Mouse (Mus musculus) spleen, adult 2 months (tissue): ENCODE data around the gene Fsd2. TPM values are rescaled to one million over a fixed set of nuclear protein-coding genes. Genes with fewer than 3 reads are reported as not detected.

Source experiments
- DNase-seq, 2 experiments: peaks; one replicate each; pipeline versions ENCODE4 v3.0.0 to v3.0.0-alpha.2; 2012 to 2021; ENCODE audit warnings: low spot score in 2 of 2, low read depth in 1 of 2
- H3K27ac ChIP-seq: fragments of 200-500 bp; 2 replicates; pipeline ENCODE4 v1.5.1; 2012; ENCODE audit warnings: low read length, inconsistent platforms; ENCODE audit not compliant: insufficient read depth
- H3K27me3 ChIP-seq: fragments of 200-500 bp; 2 replicates; pipeline ENCODE4 v1.6.1; 2012; ENCODE audit warnings: mild to moderate bottlenecking, moderate library complexity, low read length, inconsistent platforms; ENCODE audit not compliant: control insufficient read depth, insufficient read depth
- H3K36me3 ChIP-seq: fragments of 200-500 bp; 2 replicates; pipeline ENCODE4 v1.6.1; 2012; ENCODE audit warnings: mild to moderate bottlenecking, low read length, inconsistent platforms; ENCODE audit not compliant: control insufficient read depth, insufficient read depth
- H3K4me1 ChIP-seq: fragments of 200-500 bp; 2 replicates; pipeline ENCODE4 v1.6.1; 2011; ENCODE audit warnings: inconsistent platforms; ENCODE audit not compliant: control insufficient read depth, insufficient read depth, insufficient read length
- H3K4me3 ChIP-seq: fragments of 200-500 bp; 2 replicates; pipeline ENCODE4 v1.5.1; 2011; ENCODE audit warnings: mild to moderate bottlenecking, inconsistent platforms; ENCODE audit not compliant: insufficient read depth, insufficient read length; ENCODE audit errors: extremely low read depth
- CTCF ChIP-seq: fragments of 200-500 bp; IDR thresholded peaks from 2 replicates; pipeline ENCODE4 v1.5.1; 2011; ENCODE audit warnings: mild to moderate bottlenecking, inconsistent platforms; ENCODE audit not compliant: insufficient read depth, insufficient read length, insufficient replicate concordance; ENCODE audit errors: extremely low read depth
- POLR2A ChIP-seq: fragments of 200-500 bp; IDR thresholded peaks from 2 replicates; pipeline ENCODE4 v1.6.1; 2011; ENCODE audit warnings: low read depth, low read length, inconsistent platforms
- WGBS: fragments of 180-500 bp; shearing (Covaris S2); methylation state at CpG from one replicate; pipeline ENCODE4 v1.1.7; 2018; 5-methylcytosine and 5-hydroxymethylcytosine counted together
- polyA plus RNA-seq: library from polyadenylated mRNA; depleted of rRNA; stranded (reverse); fragments of >200 nt; gene quantifications from 2 replicates; pipeline ENCODE4 v1.2.3, GENCODE M21; 2012

The Fsd2 gene
- polyA plus RNA-seq, 1 experiment = 0.72 TPM

- 93% methylated on average over 7 of the region's 7 CpGs for WGBS
- TF ChIP-seq POLR2A = no peak
- no peak for TF ChIP-seq CTCF
- DNase-seq = no peak
- Histone ChIP-seq H3K4me3 (no peak overlapping the region), H3K27ac (no peak overlapping the region), H3K36me3 (peaks cover 38% of the 10 kb centered on the region), H3K4me1 (no peaks in the 10 kb centered on the region), H3K27me3 (no peaks in the 10 kb centered on the region)
Measured at GRCm38 (mm10) chr7:81585326-81585725, 18.6 kb upstream of the Fsd2 start.

GRCm38 (mm10) chr7:81583512-81583911, 16.8 kb upstream of the Fsd2 start:
- 77% methylated on average over 3 of the region's 3 CpGs for WGBS
- H3K27ac ChIP-seq = no peak overlapping the region
- H3K36me3 ChIP-seq = peaks cover 38% of the 10 kb centered on the region
- TF ChIP-seq POLR2A (no peak), CTCF (no peak)
- no peak overlapping the region for H3K4me3 ChIP-seq
- no peaks in the 10 kb centered on the region for H3K4me1 ChIP-seq
- no peak for DNase-seq
- H3K27me3 ChIP-seq = no peaks in the 10 kb centered on the region

GRCm38 (mm10) chr7:81579312-81579711, 12.6 kb upstream of the Fsd2 start:
- H3K36me3 ChIP-seq = peaks cover 15% of the 10 kb centered on the region
- no peak overlapping the region for H3K4me3 ChIP-seq
- no peak overlapping the region for H3K27ac ChIP-seq
- no peaks in the 10 kb centered on the region for H3K4me1 ChIP-seq
- no peaks in the 10 kb centered on the region for H3K27me3 ChIP-seq
- no peak for TF ChIP-seq CTCF
- TF ChIP-seq POLR2A = no peak
- WGBS = 98% methylated on average over 5 of the region's 5 CpGs
- DNase-seq = no peak

- H3K4me3 ChIP-seq = no peak overlapping the region
- 90% methylated on average over 7 of the region's 7 CpGs for WGBS
Measured at GRCm38 (mm10) chr7:81578413-81578812, 11.7 kb upstream of the Fsd2 start.

GRCm38 (mm10) chr7:81577872-81578271, 11.1 kb upstream of the Fsd2 start:
- WGBS = 83% methylated on average over 3 of the region's 3 CpGs
- Histone ChIP-seq H3K27me3 (no peaks in the 10 kb centered on the region), H3K4me1 (0 out of 2 replicates have a peak, but pooled peaks cover 2% of the 10 kb centered on the region), H3K27ac (no peak overlapping the region), H3K4me3 (no peak overlapping the region), H3K36me3 (peaks cover 15% of the 10 kb centered on the region)
- DNase-seq = no peak
- TF ChIP-seq CTCF = no peak
- TF ChIP-seq POLR2A = no peak

More at GRCm38 (mm10) chr7:81578413-81578812, 11.7 kb upstream of the Fsd2 start:
- Histone ChIP-seq H3K27ac (no peak overlapping the region), H3K27me3 (no peaks in the 10 kb centered on the region), H3K36me3 (peaks cover 15% of the 10 kb centered on the region), H3K4me1 (no peaks in the 10 kb centered on the region)
- no peak for DNase-seq
- TF ChIP-seq POLR2A = no peak
- TF ChIP-seq CTCF = no peak

GRCm38 (mm10) chr7:81575606-81576005, 8.9 kb upstream of the Fsd2 start:
- 94% methylated on average over 10 of the region's 10 CpGs for WGBS
- DNase-seq = no peak

GRCm38 (mm10) chr7:81573821-81574220, 7.1 kb upstream of the Fsd2 start:
- peaks cover 6% of the 10 kb centered on the region for H3K4me1 ChIP-seq
- no peak overlapping the region for H3K4me3 ChIP-seq
- peaks cover 15% of the 10 kb centered on the region for H3K36me3 ChIP-seq

More at GRCm38 (mm10) chr7:81575606-81576005, 8.9 kb upstream of the Fsd2 start:
- TF ChIP-seq POLR2A (no peak), CTCF (no peak)
- Histone ChIP-seq H3K4me1 (peaks cover 6% of the 10 kb centered on the region), H3K4me3 (no peak overlapping the region), H3K27ac (no peak overlapping the region), H3K36me3 (peaks cover 15% of the 10 kb centered on the region), H3K27me3 (no peaks in the 10 kb centered on the region)

GRCm38 (mm10) chr7:81573397-81573796, 6.7 kb upstream of the Fsd2 start:
- Histone ChIP-seq H3K4me3 (no peak overlapping the region), H3K36me3 (peaks cover 11% of the 10 kb centered on the region), H3K27ac (no peak overlapping the region), H3K27me3 (no peaks in the 10 kb centered on the region), H3K4me1 (peaks cover 6% of the 10 kb centered on the region)
- WGBS = 83% methylated on average over 6 of the region's 6 CpGs
- DNase-seq = no peak
- TF ChIP-seq POLR2A = no peak
- no peak for TF ChIP-seq CTCF

More at GRCm38 (mm10) chr7:81573821-81574220, 7.1 kb upstream of the Fsd2 start:
- 94% methylated on average over 9 of the region's 9 CpGs for WGBS
- H3K27ac ChIP-seq = no peak overlapping the region
- DNase-seq = no peak
- no peaks in the 10 kb centered on the region for H3K27me3 ChIP-seq
- TF ChIP-seq POLR2A (no peak), CTCF (no peak)
